Comparison of ENCODE assay signal across 9 mouse cellular contexts in genomic region chr14:34503325-34503647, GRCm38 (mm10). TPM values are rescaled to one million over a fixed set of nuclear protein-coding genes. Genes with fewer than 3 reads are reported as not detected.
DNase-seq lines count a peak whose midpoint lies in the region; ATAC-seq and TF ChIP-seq lines count a peak whose summit lies in the region.
"Had no signal": no experiment of that assay in that cellular context is flagged by ENCODE, and none has a peak within 500 bp of the region (broad histone marks: within the 10 kb centered on the region; RNA-seq: fewer than 3 reads in every experiment).

TSS of gene Bmpr1a (minus strand) at chr14:34503341.

- no peak for ATAC-seq in forebrain, postnatal 0 days
- ATAC-seq in hindbrain, postnatal 0 days = no peak
- ATAC-seq in midbrain, embryonic 13.5 days = no peak

- WGBS in cerebellum, adult 2 months = 13% methylated on average over 15 of the region's 15 CpGs
- WGBS in forebrain, postnatal 0 days = 8% methylated on average over 15 of the region's 15 CpGs
- WGBS in hindbrain, postnatal 0 days = 9% methylated on average over 15 of the region's 15 CpGs
- WGBS in midbrain, embryonic 13.5 days = 7% methylated on average over 15 of the region's 15 CpGs

- H3K4me3 ChIP-seq in cerebellum, adult 2 months (replicated peaks; ENCODE audit: insufficient read depth, low read depth, low read length) = peak within 1 kb of the TSS; percentile 91
- H3K4me3 ChIP-seq in E14TG2a.4 (replicated peaks; ENCODE audit: low read length) = peak within 1 kb of the TSS; percentile 90
- H3K4me3 ChIP-seq in forebrain, postnatal 0 days (ENCODE audit: low read depth, low read length) = peak within 1 kb of the TSS; percentile 83
- H3K4me3 ChIP-seq in hindbrain, postnatal 0 days (ENCODE audit: low read length) = peak within 1 kb of the TSS; percentile 95
- peak within 1 kb of the TSS; percentile 90 for H3K4me3 ChIP-seq in midbrain, embryonic 13.5 days (replicated peaks)

- TF ChIP-seq CTCF in cerebellum, adult 2 months (IDR thresholded peaks at IDR 0.05; ENCODE audit: borderline replicate concordance, insufficient read depth, low read depth, low read length) = no peak
- no peak for TF ChIP-seq CTCF in E14TG2a.4 (conservative IDR thresholded peaks at IDR 0.05; ENCODE audit: low read length)
- no peak for TF ChIP-seq CTCF in forebrain, postnatal 0 days (IDR thresholded peaks at IDR 0.05; ENCODE audit: low read depth)
- TF ChIP-seq CTCF in hindbrain, postnatal 0 days (IDR thresholded peaks at IDR 0.05; ENCODE audit: low read depth) = no peak

- H3K27ac ChIP-seq in cerebellum, adult 2 months (ENCODE audit: insufficient read depth, low read length) = peak within 1 kb of the TSS; percentile 98
- peak within 1 kb of the TSS; percentile 96 for H3K27ac ChIP-seq in forebrain, postnatal 0 days (ENCODE audit: low read depth, low read length)
- peak within 1 kb of the TSS; percentile 96 for H3K27ac ChIP-seq in hindbrain, postnatal 0 days
- H3K27ac ChIP-seq in midbrain, embryonic 13.5 days = peak within 1 kb of the TSS; percentile 96
- H3K27ac ChIP-seq: macrophage had no signal

- no peak for TF ChIP-seq POLR2A in cerebellum, adult 2 months (IDR thresholded peaks at IDR 0.05; ENCODE audit: borderline replicate concordance, insufficient read depth, low read length)

- no peaks in the 10 kb centered on the region for H3K9me3 ChIP-seq in E14TG2a.4 (ENCODE audit: low read length)
- no peaks in the 10 kb centered on the region for H3K9me3 ChIP-seq in forebrain, postnatal 0 days (ENCODE audit: low read length)
- no peaks in the 10 kb centered on the region for H3K9me3 ChIP-seq in hindbrain, postnatal 0 days (ENCODE audit: low read length)
- H3K9me3 ChIP-seq in midbrain, embryonic 13.5 days = no peaks in the 10 kb centered on the region

- peaks cover 11% of the 10 kb centered on the region for H3K4me1 ChIP-seq in cerebellum, adult 2 months (ENCODE audit: control insufficient read depth, insufficient read depth, low read length)
- H3K4me1 ChIP-seq in E14TG2a.4 (replicated peaks; ENCODE audit: low read depth, low read length) = peaks cover 39% of the 10 kb centered on the region
- H3K4me1 ChIP-seq in forebrain, postnatal 0 days (ENCODE audit: insufficient read depth) = peaks cover 29% of the 10 kb centered on the region
- H3K4me1 ChIP-seq in hindbrain, postnatal 0 days (ENCODE audit: insufficient read depth, low read length) = peaks cover 13% of the 10 kb centered on the region; the same call in 1 of the 2 replicates
- peaks cover 42% of the 10 kb centered on the region for H3K4me1 ChIP-seq in midbrain, embryonic 13.5 days (replicated peaks)

- H3K9ac ChIP-seq in forebrain, postnatal 0 days = peak within 1 kb of the TSS; percentile 98
- peak within 1 kb of the TSS; percentile 96 for H3K9ac ChIP-seq in hindbrain, postnatal 0 days (replicated peaks; ENCODE audit: low read length)
- peak within 1 kb of the TSS; percentile 93 for H3K9ac ChIP-seq in midbrain, embryonic 13.5 days (replicated peaks)

- DNase-seq in cerebellum, adult 2 months = no peak
- DNase-seq in cerebellum, postnatal 10 days = no peak
- no peak for DNase-seq in forebrain, postnatal 0 days
- no peak for DNase-seq in hindbrain, postnatal 0 days (ENCODE audit: low spot score)
- no peak for DNase-seq in ovary, postnatal 10 days (ENCODE audit: low spot score)
- no peak for DNase-seq in natural killer cell, adult 2 months (ENCODE audit: low spot score in 2 of 2)

- no peaks in the 10 kb centered on the region for H3K36me3 ChIP-seq in E14TG2a.4 (ENCODE audit: insufficient read depth, low read length)
- H3K36me3 ChIP-seq in forebrain, postnatal 0 days (ENCODE audit: insufficient read depth) = no peaks in the 10 kb centered on the region
- H3K36me3 ChIP-seq in hindbrain, postnatal 0 days (ENCODE audit: insufficient read depth, low read length) = no peaks in the 10 kb centered on the region
- H3K36me3 ChIP-seq in midbrain, embryonic 13.5 days = no peaks in the 10 kb centered on the region

- H3K4me2 ChIP-seq in forebrain, postnatal 0 days (ENCODE audit: low read depth) = peak within 1 kb of the TSS; percentile 82
- H3K4me2 ChIP-seq in hindbrain, postnatal 0 days (ENCODE audit: low read depth, low read length) = peak within 1 kb of the TSS; percentile 76
- peak within 1 kb of the TSS; percentile 62 for H3K4me2 ChIP-seq in midbrain, embryonic 13.5 days (replicated peaks)

- no peaks in the 10 kb centered on the region for H3K27me3 ChIP-seq in cerebellum, adult 2 months (ENCODE audit: control insufficient read depth, insufficient read depth, low read length)
- H3K27me3 ChIP-seq in E14TG2a.4 (ENCODE audit: insufficient read depth, low read length) = peaks cover 7% of the 10 kb centered on the region
- no peaks in the 10 kb centered on the region for H3K27me3 ChIP-seq in forebrain, postnatal 0 days (ENCODE audit: insufficient read depth, low read length)
- no peaks in the 10 kb centered on the region for H3K27me3 ChIP-seq in hindbrain, postnatal 0 days (ENCODE audit: insufficient read depth, low read length)
- no peaks in the 10 kb centered on the region for H3K27me3 ChIP-seq in midbrain, embryonic 13.5 days

RNA-seq across cellular contexts. Expression of gene Bmpr1a, which starts in this region (rescaled TPM):
- polyA plus RNA-seq in cerebellum, adult 2 months (2012; rRNA removed) = 23.3 and 24.3 TPM in 2 replicates
- total RNA-seq in forebrain, postnatal 0 days (2014; rRNA removed) = 52.2 and 54.8 TPM in 2 replicates
- polyA plus RNA-seq in forebrain, postnatal 0 days (2015; fragmentation: Nextera tagmentation; extraction: Ambion mirVana) = 12.7 and 15.9 TPM in 2 replicates
- 52.5 and 53.8 TPM in 2 replicates for total RNA-seq in hindbrain, postnatal 0 days (2014; rRNA removed)
- 20.6 and 21.1 TPM in 2 replicates for polyA plus RNA-seq in hindbrain, postnatal 0 days (2015; fragmentation: Nextera tagmentation; extraction: Ambion mirVana)
- 18.1 and 21.4 TPM in 2 replicates for polyA plus RNA-seq in midbrain, embryonic 13.5 days (2015; fragmentation: Nextera tagmentation; extraction: Ambion mirVana)
